In the genomic region with DNA sequence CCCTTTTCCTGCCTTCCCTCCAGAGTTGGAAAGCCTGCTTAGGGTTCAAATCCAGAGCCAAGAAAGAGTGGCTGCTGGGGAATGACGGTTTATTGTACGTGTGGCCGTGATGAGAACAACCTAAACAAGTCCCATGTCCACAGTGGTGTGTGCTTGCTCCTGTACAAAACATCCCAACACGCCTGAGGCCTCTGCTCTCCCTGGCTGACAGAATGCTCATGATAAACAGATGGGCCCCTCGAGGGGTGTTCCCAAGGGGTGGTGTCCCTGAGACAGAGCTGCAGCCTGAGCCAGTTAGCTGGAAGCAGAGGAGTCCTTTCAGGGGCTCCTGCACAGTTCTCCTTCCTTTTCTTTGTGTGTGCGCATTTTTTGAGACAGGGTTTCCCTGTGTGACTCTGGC, we compare ENCODE assay signal across 13 mouse cellular contexts. TPM values are rescaled to one million over a fixed set of nuclear protein-coding genes. Genes with fewer than 3 reads are reported as not detected.
DNase-seq lines count a peak whose midpoint lies in the region; ATAC-seq lines count a peak whose summit lies in the region.
"Had no signal": no experiment of that assay in that cellular context is flagged by ENCODE, and none has a peak within 500 bp of the region (broad histone marks: within the 10 kb centered on the region; RNA-seq: fewer than 3 reads in every experiment).

No protein-coding gene starts in this region.

- peak overlapping the region; percentile 64 for H3K4me2 ChIP-seq in heart, embryonic 13.5 days
- peak overlapping the region; percentile 95 for H3K4me2 ChIP-seq in liver, embryonic 12.5 days
- H3K4me2 ChIP-seq: embryonic facial prominence, embryonic 12.5 days; limb, embryonic 13.5 days had no signal

- no peaks in the 10 kb centered on the region for H3K36me3 ChIP-seq in heart, embryonic 13.5 days
- H3K36me3 ChIP-seq in liver, embryonic 12.5 days = peaks cover 36% of the 10 kb centered on the region
- H3K36me3 ChIP-seq: embryonic facial prominence, embryonic 12.5 days; limb, embryonic 13.5 days had no signal

- no peak for DNase-seq in heart, postnatal 4 days
- DNase-seq in c-Kit-negative CD71-positive TER-119-positive erythroid progenitor cells, embryonic 14.5 days (ENCODE audit: low read depth, low spot score) = peak; percentile 80
- DNase-seq in spleen, postnatal 36 days (ENCODE audit: low spot score in 2 of 2) = peak; percentile 41 to 61
- no peak for DNase-seq in layer of hippocampus, postnatal 25 days (ENCODE audit: extremely low spot score in 1 of 2, low spot score in 1 of 2)
- DNase-seq in gastrocnemius, postnatal 25 days = no peak
- DNase-seq: cerebellum, postnatal 14 days; forebrain, postnatal 0 days; kidney, postnatal 4 days; right cerebral cortex, postnatal 14 days had no signal

- H3K4me3 ChIP-seq in heart, embryonic 13.5 days = peak overlapping the region; percentile 35
- peak overlapping the region; percentile 82 for H3K4me3 ChIP-seq in liver, embryonic 12.5 days
- H3K4me3 ChIP-seq: embryonic facial prominence, embryonic 12.5 days; limb, embryonic 13.5 days had no signal

- peak overlapping the region; percentile 52; the same call in 1 of the 2 replicates for H3K27ac ChIP-seq in heart, embryonic 13.5 days (replicated peaks)
- peak overlapping the region; percentile 96 for H3K27ac ChIP-seq in liver, embryonic 12.5 days
- H3K27ac ChIP-seq: embryonic facial prominence, embryonic 12.5 days; limb, embryonic 13.5 days had no signal

- no peak for ATAC-seq in heart, embryonic 13.5 days (ENCODE audit: extremely low read depth, insufficient number of reproducible peaks, low FRiP score, low TSS enrichment)
- ATAC-seq in liver, embryonic 12.5 days = peak; percentile 82
- ATAC-seq: forebrain, postnatal 0 days had no signal

- H3K4me1 ChIP-seq in heart, embryonic 13.5 days = peaks cover 26% of the 10 kb centered on the region
- peaks cover 72% of the 10 kb centered on the region for H3K4me1 ChIP-seq in liver, embryonic 12.5 days

- WGBS in heart, embryonic 13.5 days = 61% methylated on average over 6 of the region's 6 CpGs
- WGBS in liver, embryonic 12.5 days (ENCODE audit: insufficient replicate concordance) = 17% methylated on average over 6 of the region's 6 CpGs

- H3K9ac ChIP-seq in heart, embryonic 13.5 days = peak overlapping the region; percentile 11; the same call in 1 of the 2 replicates
- H3K9ac ChIP-seq in liver, embryonic 12.5 days = peak overlapping the region; percentile 94
- H3K9ac ChIP-seq: embryonic facial prominence, embryonic 12.5 days; forebrain, postnatal 0 days; limb, embryonic 13.5 days had no signal

- H3K9me3 ChIP-seq in heart, embryonic 13.5 days = no peaks in the 10 kb centered on the region
- H3K9me3 ChIP-seq in liver, embryonic 12.5 days (replicated peaks) = no peaks in the 10 kb centered on the region
- H3K9me3 ChIP-seq: embryonic facial prominence, embryonic 12.5 days; limb, embryonic 13.5 days had no signal

- H3K27me3 ChIP-seq in heart, embryonic 13.5 days (replicated peaks) = peaks cover 34% of the 10 kb centered on the region
- H3K27me3 ChIP-seq in liver, embryonic 12.5 days (replicated peaks) = 0 out of 2 replicates have a peak, but pooled peaks cover 9% of the 10 kb centered on the region

RNA-seq across cellular contexts. Expression of gene Rhd, which starts 1.0 kb away (rescaled TPM):
- polyA plus RNA-seq in heart, embryonic 13.5 days (2015; fragmentation: Nextera tagmentation; extraction: Ambion mirVana) = 13.0 and 19.3 TPM in 2 replicates
- 1 to 10 TPM; 4.7 to 5.4 TPM for total RNA-seq in heart, postnatal 4 days (2021)
- polyA plus RNA-seq in liver, embryonic 12.5 days (2016; fragmentation: Nextera tagmentation; extraction: Ambion mirVana) = 477 and 480 TPM in 2 replicates
- total RNA-seq in layer of hippocampus, postnatal 25 days (2021) = not detected
- total RNA-seq in gastrocnemius, postnatal 25 days (2021) = not detected

RNA-seq across cellular contexts. Expression of gene Maco1, which starts 12.2 kb away (rescaled TPM):
- 25.0 and 25.7 TPM in 2 replicates for polyA plus RNA-seq in heart, embryonic 13.5 days (2015; fragmentation: Nextera tagmentation; extraction: Ambion mirVana)
- total RNA-seq in heart, postnatal 4 days (2021) = 10 to 100 TPM; 26.6 to 27.9 TPM
- polyA plus RNA-seq in liver, embryonic 12.5 days (2016; fragmentation: Nextera tagmentation; extraction: Ambion mirVana) = 27.2 and 29.8 TPM in 2 replicates
- 10 to 100 TPM; 42.0 to 48.0 TPM for total RNA-seq in layer of hippocampus, postnatal 25 days (2021)
- total RNA-seq in gastrocnemius, postnatal 25 days (2021) = 10 to 100 TPM; 10.6 to 15.4 TPM

RNA-seq across cellular contexts. Expression of gene Tmem50a, which starts 49.5 kb away (rescaled TPM):
- 132 and 149 TPM in 2 replicates for polyA plus RNA-seq in heart, embryonic 13.5 days (2015; fragmentation: Nextera tagmentation; extraction: Ambion mirVana)
- 10 to 100 TPM; 73.2 to 74.5 TPM for total RNA-seq in heart, postnatal 4 days (2021)
- 94.2 and 94.9 TPM in 2 replicates for polyA plus RNA-seq in liver, embryonic 12.5 days (2016; fragmentation: Nextera tagmentation; extraction: Ambion mirVana)
- 100 to 1,000 TPM; 107 to 122 TPM for total RNA-seq in layer of hippocampus, postnatal 25 days (2021)
- 10 to 100 TPM; 25.7 to 32.2 TPM for total RNA-seq in gastrocnemius, postnatal 25 days (2021)

RNA-seq across cellular contexts. Expression of gene Rsrp1, which starts 58.1 kb away (rescaled TPM):
- 325 and 327 TPM in 2 replicates for polyA plus RNA-seq in heart, embryonic 13.5 days (2015; fragmentation: Nextera tagmentation; extraction: Ambion mirVana)
- 100 to 1,000 TPM; 105 to 117 TPM for total RNA-seq in heart, postnatal 4 days (2021)
- polyA plus RNA-seq in liver, embryonic 12.5 days (2016; fragmentation: Nextera tagmentation; extraction: Ambion mirVana) = 310 and 322 TPM in 2 replicates
- 100 to 1,000 TPM; 264 to 283 TPM for total RNA-seq in layer of hippocampus, postnatal 25 days (2021)
- total RNA-seq in gastrocnemius, postnatal 25 days (2021) = 100 to 1,000 TPM; 155 to 161 TPM

Comparison
In these comparisons a context has a peak if more than half of its experiments do, and no peak if none do; other contexts are left out.
1. DNase-seq: peak in c-Kit-negative CD71-positive TER-119-positive erythroid progenitor cells, embryonic 14.5 days (single experiment) and spleen, postnatal 36 days (2 of 2); none in heart, postnatal 4 days (single experiment), layer of hippocampus, postnatal 25 days (0 of 2) and gastrocnemius, postnatal 25 days (single experiment).
2. RNA of gene Rhd, which starts 1.0 kb away (total RNA-seq): 4.7 to 5.4 TPM in heart, postnatal 4 days; not detected in layer of hippocampus, postnatal 25 days and not detected in gastrocnemius, postnatal 25 days; every median in the first group is over 4 times any median in the second.